Mouse (Mus musculus) cerebellum, adult 2 months (tissue): ENCODE data around the gene Zdhhc8. TPM values are rescaled to one million over a fixed set of nuclear protein-coding genes. Genes with fewer than 3 reads are reported as not detected.

Experiments used
- DNase-seq, 2 experiments: peaks; one replicate each; pipeline ENCODE4 v3.0.0; 2021
- H3K27ac ChIP-seq: fragments of 200-500 bp; 2 replicates; pipeline ENCODE4 v1.5.1; 2012; ENCODE audit warnings: low read length, control low read depth, inconsistent platforms; ENCODE audit not compliant: insufficient read depth
- H3K27me3 ChIP-seq: fragments of 200-500 bp; 2 replicates; pipeline ENCODE4 v1.6.1; 2012; ENCODE audit warnings: inconsistent platforms, mild to moderate bottlenecking, low read length, moderate library complexity; ENCODE audit not compliant: control insufficient read depth, insufficient read depth
- H3K4me1 ChIP-seq: fragments of 200-500 bp; 2 replicates; pipeline ENCODE4 v1.6.1; 2011; ENCODE audit warnings: low read length; ENCODE audit not compliant: control insufficient read depth, insufficient read depth
- H3K4me3 ChIP-seq: fragments of 200-500 bp; replicated peaks from 2 replicates; pipeline ENCODE3; 2011; ENCODE audit warnings: mild to moderate bottlenecking, low read depth, low read length, control low read depth; ENCODE audit not compliant: insufficient read depth
- CTCF ChIP-seq: fragments of 200-500 bp; IDR thresholded peaks from 2 replicates; pipeline ENCODE4 v1.5.1; 2011; ENCODE audit warnings: low read depth, mild to moderate bottlenecking, control low read depth, low read length, moderate library complexity, borderline replicate concordance; ENCODE audit not compliant: insufficient read depth
- POLR2A ChIP-seq: fragments of 200-500 bp; IDR thresholded peaks from 2 replicates; pipeline ENCODE4 v1.6.1; 2011; ENCODE audit warnings: low read length, control low read depth, borderline replicate concordance; ENCODE audit not compliant: insufficient read depth
- WGBS: fragments of 180-500 bp; shearing (Covaris S2); methylation state at CpG from one replicate; pipeline ENCODE4 v1.1.7; 2018; 5-methylcytosine and 5-hydroxymethylcytosine counted together
- polyA plus RNA-seq: library from polyadenylated mRNA; depleted of rRNA; stranded (reverse); fragments of >200 nt; gene quantifications from 2 replicates; pipeline ENCODE4 v1.2.3, GENCODE M21; 2012; rRNA removed

The Zdhhc8 gene
- 74.0 and 85.3 TPM in 2 replicates for polyA plus RNA-seq

DNA sequence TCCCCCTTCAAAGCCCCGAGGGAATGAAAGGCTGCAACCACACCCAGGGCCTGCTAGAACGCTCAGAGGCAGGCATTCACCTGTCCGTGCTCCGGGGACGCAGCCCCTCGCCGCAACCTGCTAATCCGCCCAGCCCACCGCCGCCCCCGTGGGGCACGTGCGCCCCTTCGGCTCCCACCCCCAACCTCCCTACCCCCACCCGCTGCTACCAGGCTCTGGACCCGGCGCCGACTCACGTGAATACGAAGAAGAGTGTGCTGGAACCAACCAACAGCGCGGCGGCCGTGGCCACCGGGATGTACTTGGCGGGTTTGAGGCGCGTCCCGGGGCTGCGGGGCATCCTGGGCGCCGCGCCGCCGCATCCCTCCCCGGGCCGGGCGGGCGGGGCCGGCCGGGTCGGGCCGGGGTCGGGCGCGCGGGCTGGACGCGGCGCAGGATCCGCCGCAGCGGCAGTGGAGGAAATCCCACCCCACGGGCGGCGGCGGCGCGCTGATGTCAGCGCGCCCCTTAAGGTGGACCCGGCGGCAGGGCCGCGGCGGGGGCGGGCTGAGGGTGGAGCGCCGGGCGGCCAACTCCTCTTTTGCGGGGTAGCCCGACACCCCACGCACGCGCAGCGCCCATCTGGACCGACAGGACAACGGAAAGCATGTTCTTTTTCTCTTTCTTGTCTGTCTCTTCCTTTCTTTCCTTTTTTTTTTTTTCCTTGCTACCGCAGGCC is at the start of gene Zdhhc8:
Gene Zdhhc8, minus strand, starts transcription at position 466 of the 718 bp plus-strand sequence.
- TF ChIP-seq CTCF (no peak), POLR2A (peak; percentile 46; the same call in 1 of the 2 replicates)
- Histone ChIP-seq H3K4me3 (peak within 1 kb of the TSS; percentile 59), H3K27me3 (no peaks in the 10 kb centered on the region), H3K4me1 (peaks cover 28% of the 10 kb centered on the region), H3K27ac (peak within 1 kb of the TSS; percentile 31)
- under 1% methylated on average over 69 of the region's 79 CpGs for WGBS
- DNase-seq: peak in 1 of 2 experiments; percentile 83

DNA sequence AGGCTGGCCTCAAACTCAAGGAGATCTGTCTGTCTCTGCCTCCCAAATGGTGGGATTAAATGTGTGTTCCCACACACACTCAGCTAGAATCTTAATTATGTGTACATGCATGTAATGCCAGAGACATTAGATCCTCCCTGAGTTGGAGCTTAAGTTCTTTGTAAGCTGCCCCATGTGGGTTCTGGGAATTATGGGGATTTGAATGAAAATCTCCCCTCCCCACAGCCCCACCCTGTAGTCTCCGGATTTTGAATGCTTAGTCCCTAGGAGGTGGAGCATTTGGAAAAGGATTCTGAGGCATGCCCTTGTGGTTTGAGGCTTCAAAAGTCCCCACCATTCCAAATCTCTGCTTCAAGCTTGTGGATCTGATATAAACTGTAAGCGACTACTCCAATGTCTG is 40.2 kb upstream of the Zdhhc8 start:
- DNase-seq: no peak
- no peak overlapping the region for H3K4me3 ChIP-seq
- H3K4me1 ChIP-seq: no peaks in the 10 kb centered on the region
- WGBS: 66% methylated on average over 2 of the region's 2 CpGs
- H3K27me3 ChIP-seq: no peaks in the 10 kb centered on the region
- H3K27ac ChIP-seq: no peak overlapping the region
- TF ChIP-seq POLR2A (no peak), CTCF (no peak)

DNA sequence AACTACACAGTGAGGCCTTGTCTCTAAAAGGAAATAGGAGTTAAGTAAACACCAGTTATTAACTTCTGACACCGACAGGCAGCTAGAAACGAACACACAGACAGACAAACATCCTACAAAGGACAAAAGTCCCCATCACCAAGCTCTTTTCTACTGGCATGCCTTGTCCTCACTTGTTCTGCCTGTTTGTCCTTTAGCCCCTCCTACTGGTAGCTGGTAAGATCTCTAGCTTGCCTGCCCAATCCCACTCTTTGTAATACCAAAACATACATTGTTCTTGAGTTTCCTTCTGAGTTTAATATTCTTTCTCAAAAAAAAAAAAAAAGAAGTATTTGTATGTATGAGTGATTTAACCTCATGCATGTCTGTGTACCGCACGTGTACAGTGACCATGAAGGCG is 33.2 kb upstream of the Zdhhc8 start:
- Histone ChIP-seq H3K27me3 (no peaks in the 10 kb centered on the region), H3K4me3 (no peak overlapping the region), H3K4me1 (no peaks in the 10 kb centered on the region), H3K27ac (no peak overlapping the region)
- TF ChIP-seq POLR2A (no peak), CTCF (peak; percentile 10; the same call in 1 of the 2 replicates)
- 84% methylated on average over 5 of the region's 5 CpGs for WGBS
- DNase-seq: no peak

DNA sequence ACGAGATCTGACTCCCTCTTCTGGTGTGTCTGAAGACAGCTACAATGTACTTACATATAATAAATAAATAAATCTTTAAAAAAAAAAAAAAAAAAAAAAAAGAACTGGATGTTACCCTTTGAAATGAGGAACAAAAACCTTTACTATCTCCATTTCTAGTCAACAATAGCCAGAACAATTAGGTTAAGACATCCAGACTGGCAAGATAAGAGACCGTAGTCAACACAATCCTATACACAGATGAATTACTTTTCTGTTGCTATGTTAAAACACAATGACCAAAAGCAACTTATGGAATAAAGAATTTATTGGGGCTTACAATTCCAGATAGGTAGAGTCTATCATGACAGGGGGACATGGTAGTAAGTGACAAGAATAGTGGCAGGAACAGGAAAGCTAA is 30.1 kb upstream of the Zdhhc8 start:
- no peak overlapping the region for H3K27ac ChIP-seq
- 84% methylated on average over 2 of the region's 2 CpGs for WGBS
- no peaks in the 10 kb centered on the region for H3K27me3 ChIP-seq
- H3K4me3 ChIP-seq: no peak overlapping the region
- TF ChIP-seq CTCF (no peak), POLR2A (no peak)
- DNase-seq: no peak
- H3K4me1 ChIP-seq: no peaks in the 10 kb centered on the region

DNA sequence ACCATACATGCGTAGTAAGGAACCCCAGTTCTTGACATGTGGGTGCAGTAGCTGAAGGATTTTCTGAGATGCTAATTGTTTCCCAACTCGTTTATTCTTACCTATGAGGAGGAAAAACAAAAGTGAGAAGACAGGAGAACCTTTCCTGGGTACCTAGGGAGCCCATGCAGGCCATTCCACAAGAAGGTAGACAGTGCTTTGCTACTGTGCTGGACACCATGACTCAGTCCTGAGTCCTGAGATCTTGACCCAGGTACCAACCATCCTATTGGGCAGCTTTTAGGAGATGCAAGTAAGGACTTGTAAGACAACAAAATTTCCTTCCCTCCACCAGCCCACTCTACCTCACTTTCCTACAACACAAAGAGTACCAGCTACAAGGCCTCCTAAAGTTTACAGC is 23.3 kb upstream of the Zdhhc8 start, which contains the start of gene Gm49776:
Gene Gm49776, minus strand, starts transcription at position 101 of the 400 bp plus-strand sequence.
- Histone ChIP-seq H3K4me3 (no peak within 1 kb of the TSS), H3K27me3 (no peaks in the 10 kb centered on the region), H3K27ac (no peak within 1 kb of the TSS), H3K4me1 (no peaks in the 10 kb centered on the region)
- no peak for DNase-seq
- 92% methylated on average over 2 of the region's 2 CpGs for WGBS
- no peak for TF ChIP-seq POLR2A
- no peak for TF ChIP-seq CTCF

DNA sequence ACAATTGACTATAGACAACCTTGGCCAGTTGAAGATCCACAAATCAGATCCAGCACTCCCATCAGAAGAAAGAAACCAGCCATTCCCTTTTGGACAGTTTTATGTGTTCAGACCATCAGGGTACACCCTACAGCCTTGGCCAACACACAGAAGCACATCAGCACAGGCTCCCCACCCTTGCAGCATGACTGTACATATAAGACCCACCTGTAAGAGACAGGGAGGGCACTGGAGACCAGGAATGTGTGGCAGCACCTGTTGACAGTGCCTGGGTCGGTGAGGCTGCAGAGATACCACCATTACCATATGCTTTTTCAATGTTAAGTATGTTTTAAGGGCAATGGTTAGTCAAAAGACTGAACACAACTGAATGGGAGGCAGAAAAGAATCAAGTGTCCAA is 18.9 kb upstream of the Zdhhc8 start:
- no peak for DNase-seq
- TF ChIP-seq CTCF (no peak), POLR2A (no peak)
- no peak overlapping the region for H3K27ac ChIP-seq
- H3K4me1 ChIP-seq: peaks cover 7% of the 10 kb centered on the region
- no peaks in the 10 kb centered on the region for H3K27me3 ChIP-seq
- 84% methylated on average over 1 of the region's 1 CpGs for WGBS
- no peak overlapping the region for H3K4me3 ChIP-seq

DNA sequence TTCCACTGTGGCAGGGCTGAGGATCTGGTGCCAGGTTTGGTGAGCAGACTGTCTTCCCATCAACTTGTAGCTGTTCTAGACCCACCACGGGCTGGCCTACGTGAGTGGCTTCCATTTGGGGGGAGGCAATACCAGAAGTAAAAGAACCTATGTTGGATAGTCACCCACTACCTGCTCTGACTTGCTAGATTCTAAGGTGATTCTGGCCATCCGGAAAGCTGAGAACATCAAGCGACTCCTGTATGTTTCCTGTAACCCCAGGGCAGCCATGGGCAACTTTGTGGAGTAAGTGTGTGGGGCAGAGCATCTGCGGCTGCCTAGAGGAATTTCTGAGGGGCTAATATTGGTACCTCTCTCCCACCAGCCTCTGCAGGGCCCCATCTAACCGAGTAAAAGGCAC is 17.8 kb upstream of the Zdhhc8 start:
- Histone ChIP-seq H3K4me3 (no peak overlapping the region), H3K27me3 (no peaks in the 10 kb centered on the region), H3K27ac (no peak overlapping the region), H3K4me1 (peaks cover 7% of the 10 kb centered on the region)
- 74% methylated on average over 6 of the region's 6 CpGs for WGBS
- TF ChIP-seq POLR2A: no peak
- no peak for DNase-seq
